Mouse (Mus musculus) inflammation-experienced regulatory T-cells, adult 6 months (primary cell): ENCODE measurements at regions not wholly inside any gene's neighbourhood (a gene's known extent, or its start where the extent isn't known, plus 50 kb on each side); places are given as distances from the start of the nearest gene placed in this dataset.
"Not testable (repeated sequence)": the region's sequence is repeated elsewhere in the genome, so short reads cannot be mapped to it uniquely, and the experiment has no call there.

ENCODE experiments used
- ATAC-seq: one replicate; pipeline ENCODE4 v1.8.0; 2017

DNA sequence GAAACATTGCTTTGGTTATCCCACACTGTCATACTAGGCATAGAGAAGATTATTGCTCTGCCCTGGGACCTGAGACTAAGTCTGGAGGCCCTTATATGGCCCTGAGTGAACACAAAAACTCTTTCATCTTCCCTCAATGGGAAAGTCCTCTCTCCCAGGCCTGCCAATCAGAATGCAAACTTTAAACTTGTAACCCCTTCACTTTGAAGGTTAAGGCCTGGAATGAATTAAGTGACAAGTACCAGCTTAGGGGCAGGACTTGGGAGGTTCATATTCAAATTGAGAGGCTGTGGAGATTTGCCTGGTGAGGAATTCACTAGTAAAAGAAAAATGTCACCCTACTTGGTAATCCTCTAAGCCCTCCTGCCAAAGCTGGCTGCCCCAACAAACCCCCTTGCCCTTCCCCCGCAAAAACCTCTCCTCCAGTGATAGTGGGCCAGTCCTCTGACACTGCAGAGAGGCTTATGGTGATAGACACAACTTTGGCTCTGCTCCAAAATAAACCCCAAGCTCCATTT lies 120.4 kb upstream of the Thpo start:
- no peak for ATAC-seq

DNA sequence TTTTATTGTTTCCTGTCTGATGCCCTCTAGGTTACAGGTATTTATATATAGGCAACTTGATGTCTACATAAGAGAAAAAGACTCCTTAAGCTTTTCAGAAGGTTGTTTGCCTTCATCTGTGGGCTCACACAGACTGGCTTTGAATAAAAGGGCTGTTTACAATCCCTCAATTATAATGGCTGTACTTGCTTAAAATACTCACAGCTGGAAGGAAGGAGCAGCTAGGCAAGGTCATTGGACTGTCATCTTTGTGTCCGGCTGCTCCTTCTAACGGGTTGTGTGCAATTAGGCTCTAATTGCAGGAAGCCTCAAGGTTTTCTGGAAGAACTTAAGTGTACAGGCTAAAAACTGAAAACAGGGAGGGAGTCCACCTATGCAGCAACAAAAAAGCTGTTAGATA lies 103.8 kb upstream of the Thpo start:
- no peak for ATAC-seq

DNA sequence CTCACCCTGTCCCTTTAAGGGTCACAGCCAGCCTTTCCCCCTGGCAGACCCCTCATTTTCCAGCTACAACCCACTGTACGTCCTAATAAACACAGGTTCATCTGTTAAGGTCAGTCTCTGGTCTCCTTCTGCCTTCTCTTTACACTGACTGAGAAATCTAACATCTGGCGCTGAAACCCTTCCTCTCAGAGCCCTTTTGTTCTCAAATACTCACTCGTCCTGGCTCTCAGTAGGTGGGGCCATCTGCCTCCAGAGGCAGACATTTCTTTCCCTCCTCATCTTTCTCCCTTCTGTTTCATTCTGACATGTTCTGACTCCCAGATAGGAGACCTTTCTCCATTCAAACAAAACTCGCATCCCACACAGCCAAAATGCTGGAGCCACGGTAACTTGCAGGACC lies 102.6 kb upstream of the Thpo start:
- ATAC-seq, result no peak

DNA sequence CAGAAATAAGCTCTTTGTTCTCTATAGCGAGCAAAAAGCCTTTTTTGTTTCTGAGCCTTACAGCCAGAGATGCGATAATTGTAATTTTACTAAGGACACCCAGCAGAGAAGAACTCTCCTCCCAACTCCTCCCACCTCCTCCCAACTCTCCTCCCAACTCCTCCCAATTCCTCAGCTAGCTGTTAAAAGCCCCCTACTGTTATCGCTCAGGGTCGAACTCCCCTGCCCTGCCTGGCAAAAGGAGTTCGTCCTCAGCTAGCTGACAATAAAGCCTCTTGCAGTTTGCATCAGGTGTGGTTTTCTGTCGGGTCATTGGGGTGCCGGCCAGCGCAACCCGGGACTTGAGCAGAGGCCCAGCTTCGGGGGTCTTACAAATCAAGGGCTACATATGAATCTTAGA lies 99.5 kb upstream of the Thpo start:
- not testable (repeated sequence) for ATAC-seq

DNA sequence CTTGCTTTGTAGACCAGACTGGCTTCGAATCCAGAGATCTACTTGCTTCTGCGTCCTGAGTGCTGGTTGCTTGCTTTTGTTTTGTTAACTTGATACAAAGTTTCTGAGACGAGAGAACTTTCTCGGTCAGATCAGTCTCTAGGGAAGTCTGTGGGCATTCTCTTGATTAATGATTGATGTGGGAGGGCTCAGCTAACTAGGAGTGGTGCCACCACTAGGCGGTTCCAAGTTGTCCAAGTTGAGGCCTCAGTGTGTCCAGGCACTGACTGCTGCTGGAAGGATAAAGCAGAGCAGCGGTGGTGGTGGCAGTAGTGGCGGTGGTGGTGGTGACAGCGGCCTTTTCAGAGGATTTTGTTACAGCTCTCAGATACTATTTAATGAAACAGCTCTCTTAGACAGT lies 99.0 kb upstream of the Thpo start:
- ATAC-seq, result no peak

DNA sequence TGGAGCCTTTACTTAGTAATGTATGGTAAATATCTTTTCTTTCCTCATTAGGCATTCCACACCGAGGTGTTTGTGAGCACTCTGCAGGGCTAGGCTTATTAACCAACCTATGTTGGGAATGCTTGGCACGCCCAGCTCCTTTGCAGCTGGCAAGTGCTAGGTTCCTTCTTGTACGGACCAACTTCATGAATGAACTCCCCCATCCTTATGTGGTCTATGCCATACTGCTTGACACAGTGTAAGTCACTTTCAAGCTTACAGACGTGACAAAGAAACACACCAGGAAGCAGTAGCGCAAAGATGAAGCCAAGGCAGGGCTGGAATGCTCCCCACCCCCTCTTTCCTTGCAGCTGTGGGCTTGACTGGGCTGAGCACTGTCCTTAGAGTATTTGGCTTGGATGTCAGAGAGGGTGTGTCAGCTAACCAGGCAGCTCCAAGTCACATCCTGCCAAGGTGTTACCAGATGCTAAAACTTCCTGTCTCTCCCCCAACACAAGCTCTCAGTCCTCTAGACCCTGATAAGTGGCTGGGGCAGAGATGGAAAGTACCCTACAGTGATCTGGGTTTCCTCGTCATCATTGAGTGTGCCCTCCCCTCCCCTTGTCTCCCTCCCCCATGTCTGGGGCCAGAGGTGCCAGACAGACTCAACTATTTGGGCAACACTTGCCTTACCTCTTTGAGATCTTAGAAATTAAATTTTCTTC lies 95.6 kb upstream of the Thpo start:
- peak; percentile 74 for ATAC-seq

DNA sequence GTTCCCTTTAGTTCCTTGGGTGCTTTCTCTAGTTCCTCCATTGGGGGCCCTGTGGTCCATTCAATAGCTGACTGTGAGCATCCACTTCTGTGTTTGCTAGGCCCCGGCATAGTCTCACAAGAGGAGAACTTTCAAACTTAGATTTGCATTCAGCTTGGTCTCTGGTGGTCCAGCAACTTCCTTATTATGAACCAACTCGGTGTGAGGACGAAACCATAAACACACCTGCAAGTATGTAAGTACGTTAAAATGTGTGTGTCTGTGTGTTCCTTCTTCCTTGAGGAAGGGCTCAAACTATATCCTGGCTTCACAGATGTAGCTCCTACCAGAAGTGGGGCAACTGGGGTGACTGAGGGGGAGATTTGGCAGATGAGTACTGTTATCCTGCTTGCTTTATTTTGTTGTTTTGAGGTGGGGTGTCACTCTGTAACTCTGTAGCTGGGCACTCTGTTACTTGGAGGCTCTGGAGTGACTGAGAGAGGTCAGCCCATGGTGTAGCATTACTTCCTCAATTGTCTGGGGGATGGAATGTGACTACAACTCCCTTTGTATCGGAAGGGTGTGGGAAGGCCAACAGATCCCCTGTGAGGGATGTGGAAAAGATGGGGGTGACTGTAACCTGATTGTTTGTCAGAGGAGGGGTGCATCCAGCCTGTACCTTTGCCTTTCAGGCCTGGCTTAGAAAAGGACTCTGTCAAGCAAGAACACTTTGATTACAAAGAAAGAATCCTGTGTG lies 94.9 kb upstream of the Thpo start:
- no peak for ATAC-seq

DNA sequence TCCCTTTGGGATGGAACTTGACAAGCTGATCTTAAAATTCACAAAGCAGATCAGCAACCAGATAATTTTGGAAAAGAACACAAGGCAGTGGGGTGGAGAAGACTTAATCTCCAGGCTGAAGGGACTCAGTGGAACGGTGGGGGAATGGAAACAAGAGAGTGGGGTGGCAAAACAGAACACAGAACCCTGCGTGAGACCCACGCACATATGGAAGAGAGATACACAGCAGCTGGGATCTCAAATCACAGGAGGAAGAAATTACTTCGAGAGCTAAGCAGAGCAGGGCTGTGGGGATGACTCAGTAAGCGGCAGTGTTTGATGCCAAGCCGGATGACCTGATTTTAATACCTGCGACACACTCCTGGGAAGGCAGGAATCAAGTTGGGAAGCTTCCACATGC lies 89.9 kb upstream of the Thpo start:
- ATAC-seq, result no peak

DNA sequence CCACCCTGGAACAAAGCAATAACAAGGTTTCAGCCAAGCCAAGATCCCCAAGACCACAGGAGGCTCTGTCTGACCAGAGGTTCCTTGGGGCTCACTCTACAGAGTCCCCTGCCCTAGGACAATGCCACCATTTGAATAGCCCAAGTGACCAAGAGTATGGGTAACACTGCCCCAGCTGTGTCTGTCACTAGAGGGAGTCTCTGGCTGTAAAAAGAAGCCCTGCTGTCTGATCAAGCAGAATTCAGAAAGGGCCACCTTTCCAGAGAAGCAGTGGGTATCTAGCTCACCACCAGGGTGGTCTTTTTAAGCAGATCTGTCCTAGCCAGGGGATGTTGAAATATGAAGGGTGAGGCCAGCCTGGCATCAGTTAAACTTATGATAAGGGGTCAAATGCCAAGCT lies 86.6 kb upstream of the Thpo start:
- ATAC-seq, result no peak

DNA sequence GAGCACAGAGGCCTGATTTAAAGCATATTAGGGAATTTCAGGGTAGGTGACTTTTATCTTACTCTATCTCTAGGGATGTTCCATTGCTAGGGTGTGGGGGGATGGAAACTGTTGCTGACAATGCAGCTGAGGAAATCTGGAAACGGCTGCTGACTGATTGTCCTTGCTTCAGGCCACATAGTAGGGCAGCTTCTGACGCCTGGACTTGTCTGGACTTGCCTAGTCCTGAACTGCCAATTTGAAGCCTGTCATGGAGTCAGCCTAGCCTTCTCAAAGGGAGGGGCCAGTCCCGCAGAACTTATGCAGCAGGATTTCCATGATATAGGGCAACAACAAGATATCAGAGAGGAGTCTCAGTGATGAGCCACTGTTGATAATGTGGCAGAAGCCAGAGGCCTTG lies 85.3 kb upstream of the Thpo start:
- ATAC-seq, result no peak

DNA sequence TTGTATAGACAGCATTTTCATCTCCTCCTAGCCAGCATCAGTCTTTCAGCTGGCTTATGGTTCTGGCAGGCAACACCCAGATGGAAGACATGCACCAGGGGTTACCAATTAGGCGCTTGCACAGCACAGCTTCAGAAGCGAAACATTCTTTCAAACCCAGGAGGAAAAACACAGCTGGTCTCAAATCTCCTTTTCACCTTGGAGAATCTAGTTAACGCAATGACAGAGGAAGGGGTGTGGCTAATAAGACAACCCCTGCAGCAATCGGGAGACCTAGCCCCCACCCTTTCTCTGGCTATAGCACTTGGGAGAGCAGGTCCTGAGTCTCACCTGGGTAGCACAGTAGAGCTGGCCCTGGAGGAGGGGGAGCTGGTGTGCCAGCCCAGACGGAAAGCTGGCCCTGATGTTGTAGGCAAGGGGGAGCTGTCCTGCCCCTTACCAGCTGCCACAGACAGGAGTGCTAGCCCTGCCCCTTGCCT lies 84.4 kb upstream of the Thpo start:
- ATAC-seq, result no peak

DNA sequence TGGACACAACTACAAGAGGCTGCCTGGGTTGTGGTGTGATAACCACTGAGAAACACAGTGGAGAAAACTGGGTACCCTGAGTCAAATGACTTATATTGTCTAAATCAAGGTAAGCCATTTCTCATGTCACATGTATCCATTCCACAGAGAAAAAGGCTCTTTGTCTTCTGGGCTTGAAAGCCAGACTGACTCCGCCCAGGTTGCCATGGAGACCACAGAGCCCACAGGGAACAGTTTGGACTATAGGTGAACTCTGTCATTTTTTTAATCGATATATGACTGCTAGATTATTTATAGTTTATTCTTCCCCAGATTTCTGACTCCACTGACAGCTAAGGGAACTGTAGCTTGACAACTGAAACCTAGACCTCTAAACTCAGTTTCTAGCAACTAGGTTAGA lies 80.7 kb upstream of the Thpo start:
- ATAC-seq, result no peak

DNA sequence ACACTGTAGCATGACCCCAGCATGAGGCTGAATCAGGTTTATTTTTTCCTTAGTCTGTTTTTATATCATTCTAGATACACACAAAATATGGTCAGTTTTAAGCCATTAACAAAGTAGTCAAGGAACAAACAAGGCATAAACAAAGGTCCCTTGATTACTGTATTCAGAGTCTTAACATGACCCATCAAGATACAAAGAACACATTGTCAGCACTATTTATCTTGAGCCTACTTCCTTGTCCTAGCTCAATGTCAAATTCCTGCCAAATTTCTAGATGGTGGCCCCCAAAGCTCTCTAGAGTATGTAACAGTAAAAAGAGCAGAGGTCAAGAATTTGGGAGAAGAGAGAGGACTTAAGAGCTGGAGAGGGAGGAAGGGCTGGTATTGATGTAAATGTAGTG lies 79.9 kb upstream of the Thpo start:
- no peak for ATAC-seq

DNA sequence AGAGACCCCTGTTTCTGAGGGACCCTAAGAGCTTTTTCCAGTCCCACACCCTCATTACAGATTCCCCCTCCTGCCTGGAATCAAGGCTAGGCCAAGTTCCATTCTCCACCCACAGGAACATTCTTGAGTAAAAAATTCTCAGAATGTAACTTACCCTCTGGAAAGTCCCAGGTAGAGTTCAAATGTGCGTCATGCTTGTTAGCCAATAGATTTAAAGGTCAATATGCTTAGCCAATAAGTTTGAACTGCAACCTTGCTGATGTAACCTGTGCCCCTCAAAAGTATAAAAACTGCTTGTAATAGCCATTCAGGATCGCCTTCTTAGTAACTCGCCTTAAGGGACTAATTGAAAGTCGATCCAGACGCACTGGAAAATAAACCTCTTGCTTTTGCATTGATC lies 77.7 kb upstream of the Thpo start:
- peak; percentile 64 for ATAC-seq

DNA sequence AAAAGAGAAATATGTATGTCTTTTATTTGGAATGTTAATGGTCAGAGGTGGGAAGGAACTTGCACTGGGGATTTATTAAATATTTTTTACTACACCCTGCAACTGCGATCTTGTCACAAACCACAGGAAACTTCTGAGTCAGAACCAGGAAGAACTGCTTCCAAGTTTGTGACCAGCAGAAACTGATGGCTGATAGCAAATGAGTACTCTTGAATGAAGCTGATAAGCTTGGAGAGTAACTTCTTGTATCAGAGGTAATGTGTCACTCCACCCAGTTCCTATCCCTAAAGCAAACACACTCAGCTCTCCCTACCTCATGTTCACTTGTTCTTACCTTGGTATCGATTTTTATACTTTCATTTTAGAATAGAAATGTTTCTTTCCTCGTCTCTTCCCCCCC lies 76.0 kb upstream of the Thpo start:
- no peak for ATAC-seq

DNA sequence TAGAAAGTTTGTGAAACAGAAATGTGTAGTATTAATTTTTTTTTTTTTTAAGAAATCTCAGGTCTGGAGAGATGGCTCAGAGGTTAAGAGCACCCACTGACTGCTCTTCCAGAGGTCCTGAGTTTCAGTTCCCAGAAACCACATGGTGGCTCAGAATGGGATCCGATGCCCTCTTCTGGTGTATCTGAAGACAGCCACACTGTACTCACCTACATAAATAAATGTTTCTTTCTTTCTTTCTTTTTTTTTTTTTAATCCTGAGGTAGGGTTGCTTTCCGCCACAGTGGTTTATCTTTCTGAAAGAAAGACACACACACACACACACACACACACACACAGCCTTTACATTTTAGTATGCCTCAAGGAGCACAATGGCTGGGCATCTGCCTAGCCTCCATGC lies 74.0 kb upstream of the Thpo start:
- no peak for ATAC-seq

DNA sequence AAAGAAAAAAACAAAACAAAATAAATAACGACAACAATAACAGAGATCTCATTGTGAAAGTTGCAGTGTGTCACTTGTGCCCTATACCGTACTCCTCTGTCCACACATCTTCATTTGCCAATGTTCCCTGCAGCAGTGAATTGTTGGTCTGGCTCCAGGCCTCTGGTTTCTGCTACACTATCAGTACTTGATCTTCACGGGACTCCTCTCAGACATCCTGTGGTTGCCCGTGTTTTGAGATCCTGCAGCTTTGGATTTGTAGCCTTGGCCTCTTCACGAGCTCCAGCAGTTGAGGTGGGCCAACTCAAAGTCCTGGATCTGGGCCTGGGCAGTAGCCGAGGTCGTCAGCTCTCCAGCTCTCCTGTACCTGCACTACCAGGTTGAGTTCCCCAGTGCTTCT lies 72.4 kb upstream of the Thpo start:
- no peak for ATAC-seq

DNA sequence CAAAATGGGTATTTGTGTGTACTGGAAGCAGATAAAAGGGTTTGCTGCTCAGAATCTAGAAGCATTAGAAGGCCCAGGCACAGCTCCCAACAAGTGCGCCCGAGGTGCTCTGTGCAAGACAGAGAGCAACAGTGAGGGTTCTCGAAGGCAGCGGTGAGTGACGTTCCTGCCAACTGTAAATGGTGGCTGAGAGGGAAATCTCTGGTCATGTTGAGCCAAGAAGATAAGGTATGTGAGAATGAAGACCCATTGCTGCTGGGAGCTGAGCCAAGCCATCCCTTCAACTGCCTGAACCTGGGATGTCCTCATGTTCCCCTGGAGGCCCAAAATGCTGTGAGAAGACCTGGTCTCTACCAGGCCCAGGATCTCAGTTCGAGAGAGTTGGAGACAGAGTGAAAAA lies 71.5 kb upstream of the Thpo start:
- no peak for ATAC-seq

DNA sequence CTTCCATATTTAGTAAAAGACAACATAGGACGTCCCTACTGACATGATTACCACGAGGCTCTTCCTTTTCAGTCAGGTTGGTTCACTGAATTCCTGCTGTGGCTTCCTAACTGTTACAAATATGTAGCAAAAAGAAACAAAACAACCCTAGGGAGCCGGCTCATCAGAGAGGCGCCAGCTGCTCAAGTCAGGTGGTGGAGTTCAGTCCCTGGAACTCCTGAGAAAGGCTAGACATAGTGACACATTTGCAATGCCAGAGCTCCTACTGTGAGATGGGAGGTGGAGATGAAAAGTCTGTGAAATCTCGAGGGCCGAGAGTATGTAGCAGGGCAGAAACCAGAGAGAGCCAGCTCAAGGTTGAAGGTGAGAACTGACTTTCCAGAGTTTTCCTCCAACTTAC lies 70.8 kb upstream of the Thpo start:
- peak; percentile 7 for ATAC-seq

DNA sequence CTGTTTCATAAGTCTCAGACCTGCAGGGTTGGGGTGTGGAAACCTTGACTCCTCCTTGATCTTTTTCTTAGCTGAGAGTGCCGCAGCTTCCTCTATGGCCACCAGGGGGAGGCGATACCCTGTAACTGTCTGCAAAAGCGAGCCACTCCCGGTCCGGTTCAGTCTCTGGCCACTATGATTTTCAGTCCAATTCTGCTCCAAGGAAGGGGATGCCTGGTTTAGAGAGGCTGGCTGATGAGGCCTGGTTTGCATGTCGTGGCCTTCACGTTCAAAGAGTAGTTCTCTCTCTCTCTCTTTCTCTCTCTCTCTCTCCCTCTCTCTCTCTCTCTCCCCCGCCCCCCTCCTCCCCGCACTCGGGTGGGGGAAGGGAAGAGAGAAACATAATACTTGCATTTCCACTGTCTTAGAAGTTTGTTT lies 70.3 kb upstream of the Thpo start:
- ATAC-seq, result peak; percentile 91

DNA sequence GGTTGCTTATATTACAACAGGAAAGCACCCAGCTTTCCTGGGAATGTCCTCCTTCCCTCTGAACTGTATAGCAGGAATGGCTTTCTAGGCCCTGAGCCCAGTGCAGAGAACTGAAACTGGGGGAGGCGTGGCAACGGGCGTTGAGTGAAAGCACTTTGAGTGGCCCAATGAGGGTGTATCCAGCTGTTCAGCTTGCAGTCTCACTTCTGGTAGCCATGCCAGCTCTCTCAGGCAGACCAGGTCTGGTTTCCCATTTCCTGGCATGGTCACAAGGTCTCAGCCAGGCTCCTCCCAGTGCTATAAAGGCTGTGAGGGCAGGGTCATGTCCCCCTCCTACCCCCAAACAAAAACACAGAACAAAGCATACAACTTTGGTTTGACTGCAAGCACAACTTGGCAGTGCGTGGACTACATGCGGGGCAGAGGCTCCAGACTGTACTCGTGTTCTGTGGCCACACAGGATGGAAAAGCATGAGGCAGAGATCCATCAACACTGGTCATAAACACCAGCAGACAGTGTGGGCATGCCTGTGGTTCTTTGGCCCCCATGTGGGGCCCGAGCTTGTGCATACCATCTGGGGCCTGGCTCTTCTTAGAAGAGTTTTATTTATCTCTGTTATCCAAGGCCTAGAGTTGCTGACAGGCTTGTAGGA lies 69.1 kb upstream of the Thpo start:
- no peak for ATAC-seq

DNA sequence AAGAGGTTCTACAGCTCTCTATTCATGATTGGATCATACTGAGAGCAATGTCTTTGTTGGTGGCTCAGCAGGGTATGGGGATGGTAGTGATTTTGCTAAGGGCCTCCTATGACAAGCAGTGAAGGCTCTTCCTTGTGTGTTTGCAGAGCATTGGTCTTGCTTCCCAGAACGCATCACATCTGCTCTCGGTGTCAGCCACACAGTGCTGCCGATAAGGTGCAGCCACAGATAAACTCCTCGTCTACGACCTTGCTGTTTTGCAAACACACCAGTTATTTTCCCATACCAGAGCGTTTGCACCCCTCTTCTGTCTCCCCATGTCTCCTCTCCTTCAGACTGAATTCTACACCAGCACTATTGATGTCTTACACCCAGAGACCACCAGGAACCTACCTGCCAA lies 68.4 kb upstream of the Thpo start:
- ATAC-seq, result no peak

DNA sequence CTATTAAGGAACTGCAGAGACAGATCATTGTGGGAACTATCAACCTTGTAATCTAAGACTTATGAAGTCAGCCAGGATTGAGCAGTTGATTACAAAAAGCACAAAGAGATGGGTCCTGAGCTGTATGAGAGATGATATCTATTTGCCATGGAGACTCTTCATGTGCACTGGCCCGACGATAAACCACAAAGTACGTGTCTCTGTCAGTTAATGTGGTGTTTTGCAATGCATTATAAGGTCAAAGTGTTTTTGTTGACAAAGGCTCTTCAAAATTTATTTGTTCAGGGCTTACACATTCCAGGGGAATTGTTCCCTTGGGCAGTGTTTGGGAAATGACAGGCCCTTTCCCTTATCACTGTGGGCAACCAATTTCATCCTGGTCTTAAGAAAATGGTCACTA lies 65.7 kb upstream of the Thpo start:
- no peak for ATAC-seq

DNA sequence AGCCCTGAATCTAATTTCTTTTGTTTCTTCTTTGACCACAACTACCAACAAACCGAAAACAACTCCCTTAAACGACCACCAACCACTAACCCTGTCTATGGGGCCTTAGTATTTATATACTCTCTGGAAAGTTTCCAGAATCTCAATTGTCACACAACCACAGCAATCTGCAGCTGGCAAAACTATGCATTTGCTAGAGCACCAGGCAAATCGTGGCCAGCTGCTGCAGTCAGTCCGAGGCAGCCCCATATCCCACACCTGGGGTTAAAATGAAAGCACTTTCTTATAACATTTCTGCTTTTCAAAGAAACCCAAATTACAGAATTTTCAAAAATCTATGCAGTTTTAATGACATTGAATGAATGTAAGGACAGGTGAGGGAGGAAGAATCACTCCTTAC lies 63.8 kb upstream of the Thpo start:
- ATAC-seq, result no peak
